8 mouse cellular contexts compared by ENCODE assay signal in the genomic region with DNA sequence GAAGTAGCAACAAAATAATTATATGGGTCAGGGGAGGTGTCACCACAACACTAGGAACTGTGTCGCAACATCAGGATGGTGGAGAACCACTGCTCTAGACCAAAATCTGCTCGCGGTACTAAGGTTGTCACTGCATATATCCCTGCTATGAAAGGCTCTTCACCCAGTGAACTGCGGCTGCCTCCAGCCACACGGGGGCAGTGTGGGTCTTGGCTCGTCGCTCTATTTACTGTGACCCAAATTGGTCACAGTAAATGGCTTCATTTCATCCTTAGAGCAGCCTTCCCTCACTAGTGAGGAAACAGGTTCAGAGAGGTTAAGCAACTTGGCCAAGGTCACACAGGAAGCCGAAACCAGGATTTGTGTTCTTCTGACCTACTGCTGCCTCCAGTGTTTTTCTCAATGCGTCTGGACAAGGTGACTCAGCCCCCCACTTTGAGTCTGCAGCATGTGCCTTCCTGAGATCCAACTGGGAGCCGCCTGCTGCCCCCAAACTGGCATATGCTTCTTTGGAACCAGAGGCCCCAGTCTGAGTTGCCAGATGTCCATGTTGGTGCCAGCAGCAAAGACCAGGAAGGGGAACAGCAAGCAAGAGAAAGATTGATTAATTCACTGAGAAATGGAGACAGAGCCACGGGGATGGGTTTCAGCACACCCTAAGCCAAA.
A peak's percentile ranks its signal among the peaks of the same experiment; 100 is the strongest.
DNase-seq lines count a peak whose midpoint lies in the region; ATAC-seq and TF ChIP-seq lines count a peak whose summit lies in the region.

No protein-coding gene starts in this region.

- WGBS in kidney, adult 2 months, result 51% methylated on average over 11 of the region's 11 CpGs

- no peak for TF ChIP-seq POLR2A in brain, embryonic 14.5 days (IDR thresholded peaks at IDR 0.05; ENCODE audit: borderline replicate concordance, extremely low read depth, insufficient read depth, insufficient read length, poor library complexity, severe bottlenecking)
- TF ChIP-seq POLR2A in embryonic fibroblast, embryonic 13.5 days (IDR thresholded peaks at IDR 0.05; ENCODE audit: low read depth, low read length), result no peak
- TF ChIP-seq POLR2A in kidney, adult 2 months (IDR thresholded peaks at IDR 0.05; ENCODE audit: low read depth, low read length), result no peak

- no peaks in the 10 kb centered on the region for H3K36me3 ChIP-seq in kidney, adult 2 months (ENCODE audit: control insufficient read depth, insufficient read depth, low read length)

- no peak overlapping the region for H3K4me3 ChIP-seq in embryonic fibroblast, embryonic 13.5 days (ENCODE audit: insufficient read depth, low read length)
- no peak overlapping the region for H3K4me3 ChIP-seq in kidney, adult 2 months (ENCODE audit: insufficient read depth, low read depth, low read length)

- TF ChIP-seq CTCF in brain, embryonic 14.5 days (IDR thresholded peaks at IDR 0.05; ENCODE audit: borderline replicate concordance, extremely low read depth, insufficient read depth, insufficient read length), result peak; percentile 72
- peak; percentile 52; the same call in 1 of the 2 replicates for TF ChIP-seq CTCF in embryonic fibroblast, embryonic 13.5 days (IDR thresholded peaks at IDR 0.05; ENCODE audit: borderline replicate concordance, insufficient read depth, low read length)
- TF ChIP-seq CTCF in kidney, adult 2 months (conservative IDR thresholded peaks at IDR 0.05; ENCODE audit: insufficient read depth, insufficient read length, low read depth, low read length), result peak; percentile 69

- H3K27me3 ChIP-seq in kidney, adult 2 months (replicated peaks; ENCODE audit: control insufficient read depth, insufficient read depth, low read length), result no peaks in the 10 kb centered on the region

- no peaks in the 10 kb centered on the region for H3K4me1 ChIP-seq in embryonic fibroblast, embryonic 13.5 days (ENCODE audit: control insufficient read depth, insufficient read depth, low read length)
- peaks cover 3% of the 10 kb centered on the region for H3K4me1 ChIP-seq in kidney, adult 2 months (ENCODE audit: control insufficient read depth, insufficient read depth, low read length)

- ATAC-seq in activated CD4-positive, CD25-positive, alpha-beta regulatory T cell, adult 4 months, result no peak

- intact Hi-C loops in left cerebral cortex, postnatal 25 days (cut with DNase I), result loop anchor here (2.0 kb wide), 1 partner anchor 115 kb away; the partner anchor contains the start of gene Ptpru

- peak; percentile 49 for DNase-seq in ovary, postnatal 14 days (ENCODE audit: low spot score)
- no peak for DNase-seq in ovary, adult 18-20 months (ENCODE audit: low spot score)
- DNase-seq in brain, embryonic 14.5 days (ENCODE audit: low read depth), result peak; percentile 67
- DNase-seq in kidney, adult 2 months, result peak; percentile 88
- peak; percentile 47 to 57 for DNase-seq in left cerebral cortex, postnatal 25 days (ENCODE audit: low spot score in 2 of 2)
- DNase-seq in right cerebral cortex, adult 18-20 months, result peak; percentile 37

- no peak overlapping the region for H3K27ac ChIP-seq in embryonic fibroblast, embryonic 13.5 days (ENCODE audit: insufficient read depth, low read length)
- H3K27ac ChIP-seq in kidney, adult 2 months (ENCODE audit: insufficient read depth, low read depth, low read length), result peak overlapping the region; percentile 71
